Mouse (Mus musculus): ENCODE measurements around the gene Olfr172. TPM values are rescaled to one million over a fixed set of nuclear protein-coding genes. Genes with fewer than 3 reads are reported as not detected.

The Olfr172 gene
- not detected in 2 replicates for polyA plus RNA-seq (2015; fragmentation: Nextera tagmentation; extraction: Ambion mirVana)

DNA sequence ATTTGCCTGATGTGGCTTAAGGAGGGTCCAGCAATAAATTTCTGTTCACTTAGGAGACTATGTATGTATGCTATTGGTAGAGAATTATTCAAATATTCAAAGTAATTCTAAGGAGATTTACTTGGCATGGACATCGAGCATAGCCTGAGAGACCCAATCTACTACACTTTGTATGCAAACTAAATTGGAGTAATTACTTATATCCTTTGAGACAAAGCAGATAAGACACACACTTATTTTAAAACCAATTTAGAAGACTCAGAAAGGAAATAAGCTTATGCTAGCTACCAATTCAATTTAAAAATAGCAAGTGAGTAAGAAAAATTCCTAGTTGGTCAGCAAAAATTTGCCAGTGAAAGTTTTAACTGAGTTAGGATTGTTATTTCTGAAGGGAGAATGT, at the start of gene Olfr172:
Olfr172 (minus strand) TSS at position 101 of the 400 bp plus-strand sequence.
- no peak for ATAC-seq (replicated peaks; ENCODE audit: insufficient number of reproducible peaks, insufficient read depth, low FRiP score, low read depth)
- Histone ChIP-seq H3K36me3 (no peaks in the 10 kb centered on the region), H3K4me3 (no peak within 1 kb of the TSS), H3K27me3 (no peaks in the 10 kb centered on the region), H3K4me2 (no peak within 1 kb of the TSS), H3K9ac (no peak within 1 kb of the TSS), H3K27ac (no peak within 1 kb of the TSS), H3K9me3 (replicated peaks) (no peaks in the 10 kb centered on the region), H3K4me1 (replicated peaks) (no peaks in the 10 kb centered on the region)
- WGBS = 72% methylated on average over 1 of the region's 1 CpGs

DNA sequence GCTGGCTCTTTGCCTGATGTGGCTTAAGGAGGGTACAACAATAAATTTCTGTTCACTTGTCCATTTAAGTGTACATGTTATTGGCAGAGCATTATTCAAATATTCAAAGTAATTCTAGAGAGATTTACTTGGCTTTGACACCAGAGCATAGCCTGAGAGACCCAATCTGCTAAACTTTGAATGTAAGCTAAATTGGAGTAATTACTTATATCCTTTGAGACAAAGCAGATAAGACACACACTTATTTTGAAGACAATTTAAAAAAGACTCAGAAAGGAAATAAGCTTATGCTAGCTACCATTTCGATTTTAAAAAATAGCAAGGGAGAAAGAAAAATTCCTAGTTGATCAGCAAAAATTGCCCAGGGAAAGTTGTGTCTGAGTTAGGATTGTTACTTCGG, 37.2 kb upstream of the Olfr172 start, which contains the start of gene Olfr173:
Olfr173 (minus strand) TSS at position 101 of the 400 bp plus-strand sequence.
- Histone ChIP-seq H3K4me3 (no peak within 1 kb of the TSS), H3K9me3 (replicated peaks) (no peaks in the 10 kb centered on the region), H3K36me3 (no peaks in the 10 kb centered on the region), H3K4me2 (no peak within 1 kb of the TSS), H3K4me1 (replicated peaks) (no peaks in the 10 kb centered on the region), H3K27ac (no peak within 1 kb of the TSS), H3K9ac (no peak within 1 kb of the TSS), H3K27me3 (no peaks in the 10 kb centered on the region)
- no peak for ATAC-seq (replicated peaks; ENCODE audit: insufficient number of reproducible peaks, insufficient read depth, low FRiP score, low read depth)
- WGBS = 66% methylated on average over 2 of the region's 2 CpGs

DNA sequence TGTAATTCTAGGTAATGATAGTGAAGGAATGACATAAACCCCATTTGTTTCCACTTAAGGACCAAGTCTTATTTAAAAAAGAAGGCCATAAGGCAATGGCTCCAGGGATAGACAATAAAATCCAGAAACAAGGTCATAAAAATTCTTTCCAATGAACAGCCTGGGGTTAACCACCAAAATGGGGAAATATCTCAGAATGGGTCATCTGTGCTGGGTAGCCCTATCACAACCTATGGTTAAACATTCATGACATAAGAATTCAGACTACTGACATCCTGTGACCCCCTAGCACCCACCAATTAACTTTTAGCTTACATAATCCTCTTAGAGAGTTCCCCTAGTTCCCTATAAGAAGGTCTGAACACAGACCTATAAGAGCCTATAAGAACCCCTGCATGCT, 6.8 kb downstream of the Olfr172 start:
- Histone ChIP-seq H3K36me3 (no peaks in the 10 kb centered on the region), H3K4me3 (no peak overlapping the region), H3K9me3 (replicated peaks) (no peaks in the 10 kb centered on the region), H3K27me3 (no peaks in the 10 kb centered on the region), H3K9ac (no peak overlapping the region), H3K4me1 (replicated peaks) (0 out of 2 replicates have a peak, but pooled peaks cover under 1% of the 10 kb centered on the region), H3K4me2 (no peak overlapping the region), H3K27ac (no peak overlapping the region)
- ATAC-seq (replicated peaks; ENCODE audit: insufficient number of reproducible peaks, insufficient read depth, low FRiP score, low read depth) = no peak

DNA sequence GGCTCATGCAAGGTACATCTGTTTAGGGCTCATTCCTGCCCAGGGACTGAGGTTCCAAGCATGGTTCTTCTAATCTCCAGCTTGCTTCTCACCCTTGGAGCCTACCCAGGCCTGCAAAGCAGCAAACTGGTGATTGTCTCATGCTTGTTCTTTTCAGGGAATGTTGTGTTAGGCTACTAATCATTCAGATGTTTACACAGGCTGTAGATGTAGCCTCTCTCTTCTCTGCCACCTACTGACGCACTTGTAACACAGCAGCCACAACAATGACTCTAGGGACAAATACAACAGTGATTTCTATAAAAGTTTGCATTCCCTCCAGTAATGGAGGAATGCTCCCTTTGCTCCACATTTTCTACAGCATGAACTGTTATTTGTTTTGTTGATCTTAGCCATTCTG, 11.7 kb downstream of the Olfr172 start:
- ATAC-seq (replicated peaks; ENCODE audit: insufficient number of reproducible peaks, insufficient read depth, low FRiP score, low read depth) = no peak
- Histone ChIP-seq H3K27ac (no peak overlapping the region), H3K36me3 (no peaks in the 10 kb centered on the region), H3K4me2 (no peak overlapping the region), H3K4me3 (no peak overlapping the region), H3K9ac (no peak overlapping the region), H3K4me1 (replicated peaks) (0 out of 2 replicates have a peak, but pooled peaks cover 2% of the 10 kb centered on the region), H3K9me3 (replicated peaks) (no peaks in the 10 kb centered on the region), H3K27me3 (no peaks in the 10 kb centered on the region)
- WGBS = 18% methylated on average over 1 of the region's 1 CpGs

DNA sequence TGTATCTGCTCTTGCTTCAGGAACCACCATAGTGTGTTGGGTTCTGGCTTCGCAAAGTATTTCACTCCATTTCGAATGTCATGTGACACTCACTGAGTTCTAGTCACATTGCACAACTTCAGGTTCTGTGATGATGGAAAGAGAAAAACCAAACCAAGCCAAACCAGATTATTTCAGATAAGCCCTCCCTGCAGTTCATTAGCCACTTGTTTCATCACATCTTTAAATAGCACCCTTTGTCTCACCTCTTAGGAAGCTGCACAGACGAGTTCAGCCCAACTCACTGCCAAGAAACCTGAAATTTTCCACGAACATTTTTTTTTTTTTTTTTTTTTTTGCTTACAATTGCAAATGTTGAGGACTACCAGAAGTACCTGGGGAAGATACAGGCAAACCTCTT, 16.3 kb downstream of the Olfr172 start:
- 0 out of 2 replicates have a peak, but pooled peaks cover 2% of the 10 kb centered on the region for H3K4me1 ChIP-seq (replicated peaks)
- no peak overlapping the region for H3K9ac ChIP-seq
- no peak; the same call in 1 of the 2 replicates for ATAC-seq (replicated peaks; ENCODE audit: insufficient number of reproducible peaks, insufficient read depth, low FRiP score, low read depth)
- no peaks in the 10 kb centered on the region for H3K9me3 ChIP-seq (replicated peaks)
- H3K27ac ChIP-seq = peak overlapping the region; percentile 17
- H3K36me3 ChIP-seq = no peaks in the 10 kb centered on the region
- no peaks in the 10 kb centered on the region for H3K27me3 ChIP-seq
- H3K4me3 ChIP-seq = no peak overlapping the region
- WGBS = 24% methylated on average over 4 of the region's 4 CpGs
- H3K4me2 ChIP-seq = no peak overlapping the region; the same call in 1 of the 2 replicates

DNA sequence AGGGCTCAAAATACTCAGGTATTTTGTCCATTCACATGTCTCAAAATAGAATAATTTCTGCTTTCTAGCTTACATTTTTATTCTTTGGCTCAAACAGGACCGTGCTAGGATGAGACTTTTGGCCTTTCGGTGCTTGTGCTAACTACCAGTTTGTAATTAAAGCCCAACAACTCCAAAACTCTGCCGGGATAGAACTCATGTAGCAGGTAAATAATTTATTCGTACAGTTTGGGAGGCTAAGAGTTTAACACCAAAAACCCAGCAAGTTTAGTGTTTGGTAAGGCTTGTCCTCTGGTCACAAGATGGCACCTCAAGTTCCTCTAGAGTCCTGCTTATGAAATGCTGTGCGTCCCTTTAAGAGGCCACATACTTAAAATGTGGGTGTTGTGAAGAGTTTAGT, 22.2 kb downstream of the Olfr172 start:
- no peak for ATAC-seq (replicated peaks; ENCODE audit: insufficient number of reproducible peaks, insufficient read depth, low FRiP score, low read depth)
- WGBS = 92% methylated on average over 5 of the region's 5 CpGs
- H3K27ac ChIP-seq = no peak overlapping the region

DNA sequence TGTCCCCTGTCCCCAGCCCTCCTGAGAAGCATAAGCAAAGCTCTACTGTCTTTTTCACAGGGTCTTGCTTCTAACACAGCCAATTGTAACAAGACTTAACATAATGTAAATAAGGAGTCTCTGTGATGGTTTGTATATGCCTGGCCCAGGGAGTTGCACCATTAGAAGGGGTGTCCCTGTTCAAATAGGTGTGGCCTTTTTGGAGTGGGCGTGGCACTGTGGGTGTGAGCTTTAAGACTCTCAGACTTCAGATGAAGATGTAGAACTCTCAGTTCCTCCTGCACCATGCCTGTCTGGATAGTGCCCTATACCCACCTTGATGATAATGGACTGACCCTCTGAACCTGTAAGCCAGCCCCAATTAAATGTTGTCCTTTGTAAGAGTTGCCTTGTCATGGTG, 24.2 kb downstream of the Olfr172 start:
- WGBS = 82% methylated on average over 1 of the region's 1 CpGs
- H3K27ac ChIP-seq = no peak overlapping the region
- H3K27me3 ChIP-seq = no peaks in the 10 kb centered on the region
- H3K9ac ChIP-seq = no peak overlapping the region
- no peak overlapping the region for H3K4me3 ChIP-seq
- peaks cover 5% of the 10 kb centered on the region for H3K36me3 ChIP-seq
- ATAC-seq (replicated peaks; ENCODE audit: insufficient number of reproducible peaks, insufficient read depth, low FRiP score, low read depth) = no peak
- H3K9me3 ChIP-seq (replicated peaks) = no peaks in the 10 kb centered on the region
- no peak overlapping the region for H3K4me2 ChIP-seq
- H3K4me1 ChIP-seq (replicated peaks) = no peaks in the 10 kb centered on the region

More for the DNA sequence above, 22.2 kb downstream of the Olfr172 start:
- no peaks in the 10 kb centered on the region for H3K9me3 ChIP-seq (replicated peaks)
- H3K27me3 ChIP-seq = no peaks in the 10 kb centered on the region
- no peak overlapping the region for H3K9ac ChIP-seq
- no peaks in the 10 kb centered on the region for H3K36me3 ChIP-seq
- H3K4me1 ChIP-seq (replicated peaks) = no peaks in the 10 kb centered on the region
- H3K4me3 ChIP-seq = no peak overlapping the region
- H3K4me2 ChIP-seq = no peak overlapping the region

DNA sequence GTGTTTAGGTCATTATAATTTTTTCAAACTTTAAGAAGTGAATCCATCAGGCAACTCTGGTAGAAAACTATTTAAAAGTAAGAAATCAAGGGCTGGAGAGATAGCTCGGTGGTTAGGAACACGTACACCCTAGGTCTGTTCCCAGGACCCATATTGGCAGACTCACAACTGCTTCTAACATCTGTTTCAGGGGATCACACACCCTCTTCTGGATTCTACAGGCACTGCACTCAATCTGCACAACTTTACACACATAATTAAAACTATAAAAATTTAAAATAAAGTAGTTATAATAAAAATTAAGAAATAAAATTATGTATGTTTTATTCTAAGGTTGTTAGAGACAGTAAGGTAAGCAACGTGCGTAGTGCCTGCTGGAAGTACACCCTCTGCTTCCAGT, 24.8 kb downstream of the Olfr172 start:
- H3K9me3 ChIP-seq (replicated peaks) = no peaks in the 10 kb centered on the region
- no peaks in the 10 kb centered on the region for H3K4me1 ChIP-seq (replicated peaks)
- no peak for ATAC-seq (replicated peaks; ENCODE audit: insufficient number of reproducible peaks, insufficient read depth, low FRiP score, low read depth)
- WGBS = 71% methylated on average over 4 of the region's 4 CpGs
- H3K4me2 ChIP-seq = no peak overlapping the region
- no peak overlapping the region for H3K27ac ChIP-seq
- H3K9ac ChIP-seq = no peak overlapping the region
- H3K36me3 ChIP-seq = peaks cover 11% of the 10 kb centered on the region
- H3K27me3 ChIP-seq = no peaks in the 10 kb centered on the region
- no peak overlapping the region for H3K4me3 ChIP-seq

DNA sequence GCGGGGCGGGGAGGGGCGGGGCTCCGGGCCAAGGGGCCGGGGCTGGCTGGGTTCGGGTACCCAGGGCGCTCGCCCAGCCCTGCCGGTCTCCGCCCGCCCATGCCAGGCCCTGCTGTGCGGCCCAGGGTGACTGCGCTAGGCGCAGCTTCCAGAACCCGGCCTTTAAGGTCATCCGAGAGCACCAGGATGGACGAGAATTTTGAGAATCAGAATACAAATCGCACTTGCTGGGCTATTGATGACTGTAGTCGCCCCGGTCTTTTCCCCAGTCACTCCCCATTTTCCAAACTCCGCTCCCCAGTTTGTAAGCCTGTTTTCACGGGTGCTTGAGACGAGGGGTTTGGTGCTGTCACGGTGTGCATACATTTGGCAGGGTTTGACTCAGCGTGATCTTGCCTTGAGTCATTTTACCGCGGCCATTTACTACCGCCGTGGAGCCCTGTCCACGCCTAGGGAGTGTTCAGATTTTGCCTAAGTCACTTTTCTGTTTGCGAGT, 34.8 kb downstream of the Olfr172 start:
- peak; percentile 85 for ATAC-seq (replicated peaks; ENCODE audit: insufficient number of reproducible peaks, insufficient read depth, low FRiP score, low read depth)
- H3K36me3 ChIP-seq = peaks cover 34% of the 10 kb centered on the region

DNA sequence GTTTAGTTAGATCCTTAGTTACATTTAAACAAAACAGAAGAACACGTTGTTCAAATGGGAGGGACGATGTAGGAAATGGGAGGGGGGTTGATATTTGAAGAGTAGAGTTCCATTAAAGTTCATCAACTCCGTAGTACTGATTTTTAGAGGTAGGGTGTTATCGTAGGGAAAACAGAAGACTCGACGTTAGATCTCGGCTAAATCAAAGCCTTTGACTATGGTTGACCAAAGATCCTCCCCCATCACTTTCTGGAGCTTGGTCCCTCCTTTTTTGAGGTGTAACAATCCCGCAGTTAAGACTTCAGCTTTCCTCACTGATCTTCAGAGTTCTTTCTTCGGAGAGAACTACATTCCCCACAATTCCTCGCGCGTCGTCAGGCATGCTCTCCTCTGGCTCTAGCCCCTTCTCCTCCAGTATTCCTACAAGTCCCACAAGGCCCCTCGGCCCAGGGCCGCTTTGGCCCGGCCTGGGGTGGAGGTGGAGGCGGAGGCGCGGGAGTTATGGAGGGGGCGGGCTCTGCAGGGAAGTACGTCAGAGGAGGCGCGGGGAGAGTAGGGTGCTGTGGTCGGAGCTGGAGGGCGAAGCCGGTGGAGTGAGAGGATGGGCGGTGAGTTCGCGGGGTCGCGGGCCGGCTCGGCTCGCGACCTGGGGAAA, 35.4 kb downstream of the Olfr172 start, which contains the start of gene Cldnd1:
Cldnd1 (plus strand) TSS at position 434 of the 655 bp plus-strand sequence.
- WGBS = 3% methylated on average over 34 of the region's 35 CpGs
- no peaks in the 10 kb centered on the region for H3K27me3 ChIP-seq
- H3K9me3 ChIP-seq (replicated peaks) = no peaks in the 10 kb centered on the region
- H3K4me1 ChIP-seq (replicated peaks) = peaks cover 9% of the 10 kb centered on the region
- H3K27ac ChIP-seq = peak within 1 kb of the TSS; percentile 94
- peak; percentile 100 for ATAC-seq (replicated peaks; ENCODE audit: insufficient number of reproducible peaks, insufficient read depth, low FRiP score, low read depth)
- H3K4me3 ChIP-seq = peak within 1 kb of the TSS; percentile 89
- H3K9ac ChIP-seq = peak within 1 kb of the TSS; percentile 83
- peaks cover 28% of the 10 kb centered on the region for H3K36me3 ChIP-seq
- peak within 1 kb of the TSS; percentile 71 for H3K4me2 ChIP-seq

More for the DNA sequence above, 34.8 kb downstream of the Olfr172 start:
- peaks cover 9% of the 10 kb centered on the region for H3K4me1 ChIP-seq (replicated peaks)
- peak overlapping the region; percentile 71 for H3K4me2 ChIP-seq
- under 1% methylated on average over 26 of the region's 31 CpGs for WGBS
- H3K4me3 ChIP-seq = peak overlapping the region; percentile 89
- H3K9ac ChIP-seq = peak overlapping the region; percentile 83
- H3K9me3 ChIP-seq (replicated peaks) = no peaks in the 10 kb centered on the region
- no peaks in the 10 kb centered on the region for H3K27me3 ChIP-seq
- H3K27ac ChIP-seq = peak overlapping the region; percentile 94

DNA sequence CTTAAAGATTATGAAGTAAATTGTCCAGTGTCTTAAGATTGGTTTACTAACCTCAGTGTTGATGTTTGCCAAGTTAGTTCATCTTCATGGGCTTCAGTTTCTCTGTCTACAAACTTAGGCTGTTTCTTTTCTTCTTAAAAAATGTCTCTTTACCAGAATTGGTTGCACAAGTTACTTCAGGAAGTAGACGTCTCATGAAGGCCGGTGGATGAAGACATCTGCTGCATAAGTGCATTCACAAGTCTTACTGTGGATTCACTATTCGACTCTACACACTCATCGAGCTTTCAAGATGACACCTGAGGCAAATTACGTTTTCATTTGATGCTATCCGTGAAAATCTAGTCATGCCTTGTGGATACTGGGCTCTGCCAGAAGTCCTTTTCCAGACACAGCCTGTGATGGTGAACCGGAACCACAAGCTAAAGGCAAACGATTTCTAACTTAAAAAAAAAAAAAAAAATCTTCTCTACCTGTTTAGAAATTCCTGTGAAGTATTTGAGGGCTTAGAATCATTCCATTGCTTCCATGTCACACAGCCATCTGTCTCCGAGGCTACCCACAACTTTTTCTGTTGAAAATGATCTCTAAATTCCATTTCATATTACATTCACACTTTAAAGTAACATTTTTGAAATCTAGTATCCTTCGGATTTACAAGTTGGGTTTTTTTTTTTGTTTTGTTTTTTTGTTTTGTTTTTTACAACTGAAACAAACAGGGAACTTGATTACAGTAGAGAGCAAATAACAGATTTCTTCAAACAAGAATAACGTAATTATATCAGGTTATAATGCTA, 36.1 kb downstream of the Olfr172 start:
- peak overlapping the region; percentile 71 for H3K4me2 ChIP-seq
- H3K9me3 ChIP-seq (replicated peaks) = no peaks in the 10 kb centered on the region
- H3K36me3 ChIP-seq = peaks cover 21% of the 10 kb centered on the region
- no peak for ATAC-seq (replicated peaks; ENCODE audit: insufficient number of reproducible peaks, insufficient read depth, low FRiP score, low read depth)
- H3K27ac ChIP-seq = no peak overlapping the region
- H3K27me3 ChIP-seq = no peaks in the 10 kb centered on the region
- H3K9ac ChIP-seq = no peak overlapping the region
- peaks cover 9% of the 10 kb centered on the region for H3K4me1 ChIP-seq (replicated peaks)
- 75% methylated on average over 11 of the region's 11 CpGs for WGBS
- H3K4me3 ChIP-seq = peak overlapping the region; percentile 89

Data from heart, embryonic 15.5 days (tissue).